Mouse (Mus musculus): ENCODE results near the gene Sh2d5.

Sh2d5 gene

GRCm38 (mm10) chr4:138261843-138262681 lies 11.9 kb downstream of the Sh2d5 start:
- DNase-seq = peak; percentile 89 to 90

GRCm38 (mm10) chr4:138267869-138268268 lies 17.7 kb downstream of the Sh2d5 start:
- DNase-seq = no peak

GRCm38 (mm10) chr4:138272011-138272997 lies 22.1 kb downstream of the Sh2d5 start:
- DNase-seq = no peak

GRCm38 (mm10) chr4:138278346-138278745 lies 28.1 kb downstream of the Sh2d5 start:
- DNase-seq = no peak

GRCm38 (mm10) chr4:138282834-138283233 lies 32.6 kb downstream of the Sh2d5 start:
- peak; percentile 60 to 67 for DNase-seq

GRCm38 (mm10) chr4:138286411-138286810 lies 36.2 kb downstream of the Sh2d5 start:
- no peak for DNase-seq

GRCm38 (mm10) chr4:138288691-138289090 lies 38.5 kb downstream of the Sh2d5 start:
- DNase-seq = no peak

GRCm38 (mm10) chr4:138292028-138292427 lies 41.8 kb downstream of the Sh2d5 start:
- DNase-seq = no peak

GRCm38 (mm10) chr4:138293261-138293948 lies 43.2 kb downstream of the Sh2d5 start:
- no peak for DNase-seq

- DNase-seq = no peak
Observed at GRCm38 (mm10) chr4:138293949-138294550, 43.8 kb downstream of the Sh2d5 start.

GRCm38 (mm10) chr4:138301271-138301780 lies 51.1 kb downstream of the Sh2d5 start:
- DNase-seq = no peak

GRCm38 (mm10) chr4:138303011-138303410 lies 52.8 kb downstream of the Sh2d5 start:
- DNase-seq = no peak

GRCm38 (mm10) chr4:138303742-138304141 lies 53.5 kb downstream of the Sh2d5 start:
- DNase-seq = no peak

- DNase-seq = peak; percentile 100
Observed at GRCm38 (mm10) chr4:138304340-138305104, 54.3 kb downstream of the Sh2d5 start, which contains the start of gene Ddost. TSS of gene Ddost (plus strand) at chr4:138304730.

- DNase-seq = no peak
Observed at GRCm38 (mm10) chr4:138307025-138307424, 56.8 kb downstream of the Sh2d5 start.

GRCm38 (mm10) chr4:138307739-138308138 lies 57.5 kb downstream of the Sh2d5 start:
- DNase-seq = no peak

GRCm38 (mm10) chr4:138310311-138310910 lies 60.2 kb downstream of the Sh2d5 start:
- DNase-seq = no peak
